Mouse (Mus musculus): ENCODE measurements at regions not wholly inside any gene's neighbourhood (a gene's known extent, or its start where the extent isn't known, plus 50 kb on each side); places are given as distances from the start of the nearest gene placed in this dataset.

DNA sequence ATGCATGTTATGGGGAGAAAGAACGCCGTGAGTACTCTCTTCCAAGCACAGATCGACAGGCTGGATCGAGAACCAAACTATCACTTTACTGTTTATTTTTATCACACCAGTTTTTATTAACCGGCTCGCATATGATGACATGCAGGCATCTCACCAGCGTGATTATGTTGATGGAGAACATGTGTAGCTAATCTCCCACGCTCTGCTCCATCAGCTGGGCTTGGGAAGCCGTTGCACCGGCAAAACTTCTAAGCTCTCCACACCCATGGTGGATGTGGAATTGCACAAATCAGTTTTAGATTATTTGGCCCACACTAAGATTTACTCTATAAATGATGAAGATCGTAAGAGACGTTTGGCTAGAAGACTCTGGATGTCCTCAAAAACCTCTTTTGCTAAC is 125.9 kb downstream of the Icos start:
- TF ChIP-seq CTCF (IDR thresholded peaks at IDR 0.05; ENCODE audit: low read depth, low read length) (no peak), POLR2A (IDR thresholded peaks at IDR 0.05; ENCODE audit: extremely low read depth, insufficient read depth, low read length) (no peak)

All from liver, adult 2 months (tissue).